Mouse (Mus musculus): ENCODE results near the gene Cacng4.

DNA sequence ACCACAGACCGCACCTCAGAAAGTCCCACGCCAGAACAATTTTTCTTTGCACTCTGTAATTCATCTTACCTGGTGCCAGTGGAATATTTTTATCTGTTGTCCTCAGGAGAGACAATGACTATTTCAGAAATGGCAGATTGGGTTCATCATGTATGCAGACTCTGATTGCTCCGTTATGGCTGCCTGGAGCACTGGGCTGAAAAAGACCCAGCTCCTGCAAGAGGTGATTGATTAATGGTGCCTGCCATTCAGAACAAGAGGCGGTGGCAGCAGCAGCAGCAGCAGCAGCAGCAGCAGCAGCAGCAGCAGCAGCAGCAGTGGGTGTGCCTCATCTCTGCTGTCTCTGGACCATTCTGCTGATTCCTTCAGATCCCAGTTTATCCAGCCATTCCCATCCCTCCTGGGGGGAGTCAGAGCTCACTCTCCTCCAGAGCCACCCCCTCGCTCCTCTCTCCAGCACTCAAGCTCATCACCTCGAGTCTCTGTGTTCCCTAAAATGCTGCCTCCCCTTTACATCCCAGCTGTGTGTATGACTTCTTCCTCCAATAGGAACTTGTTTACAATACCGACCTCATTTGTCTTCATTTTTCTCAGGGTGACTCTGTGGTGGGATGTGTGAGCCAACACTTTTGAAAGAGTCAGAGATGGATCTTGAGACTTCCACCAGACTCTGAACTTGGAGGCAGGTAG is 39.1 kb upstream of the Cacng4 start:
- no peak for TF ChIP-seq CTCF (IDR thresholded peaks at IDR 0.05; ENCODE audit: control insufficient read depth, insufficient read depth, insufficient read length)
- TF ChIP-seq CEBPB (IDR thresholded peaks at IDR 0.05; ENCODE audit: low read depth), result no peak

Measured in C2C12 (cell line).